Mouse (Mus musculus) myocyte (in vitro differentiated cells): Measurements from ENCODE around the gene Cfap46. TPM values are rescaled to one million over a fixed set of nuclear protein-coding genes. Genes with fewer than 3 reads are reported as not detected.

ENCODE experiments used
- H3K27me3 ChIP-seq: one replicate; pipeline ENCODE4 v1.6.1; 2011; ENCODE audit not compliant: control insufficient read depth, insufficient read depth, insufficient read length
- H3K36me3 ChIP-seq: one replicate; pipeline ENCODE4 v1.6.1; 2011; ENCODE audit not compliant: control insufficient read depth, insufficient read depth
- H3K4me2 ChIP-seq: one replicate; pipeline ENCODE4 v1.6.1; 2011; ENCODE audit warnings: low read depth, control low read depth
- H3K4me3 ChIP-seq: one replicate; pipeline ENCODE4 v1.5.1; 2011; ENCODE audit warnings: mild to moderate bottlenecking, control low read depth, moderate library complexity
- H3K79me2 ChIP-seq: one replicate; pipeline ENCODE4 v1.6.1; 2011; ENCODE audit not compliant: control insufficient read depth, insufficient read depth
- H3ac ChIP-seq: one replicate; pipeline ENCODE4 v1.6.1; 2011; ENCODE audit not compliant: control insufficient read depth, insufficient read length
- CEBPB ChIP-seq: IDR thresholded peaks from 2 replicates; pipeline ENCODE4 v1.6.1; 2011; ENCODE audit warnings: mild to moderate bottlenecking, moderate library complexity; ENCODE audit not compliant: poor library complexity, insufficient read depth, severe bottlenecking
- E2F4 ChIP-seq: IDR thresholded peaks from one replicate; pipeline ENCODE4 v1.6.1; 2011; ENCODE audit warnings: mild to moderate bottlenecking, control low read depth, moderate library complexity; ENCODE audit not compliant: insufficient read depth
- MAX ChIP-seq: IDR thresholded peaks from one replicate; pipeline ENCODE4 v1.6.1; 2011; ENCODE audit warnings: low read depth, mild to moderate bottlenecking, control low read depth
- MYOD1 ChIP-seq, 3 experiments: IDR thresholded peaks; one replicate each; pipeline ENCODE4 v1.6.1; 2011; ENCODE audit warnings: control low read depth in 2 of 3, low read depth in 2 of 3, mild to moderate bottlenecking in 2 of 3, moderate library complexity in 1 of 3; ENCODE audit not compliant: insufficient read length in 2 of 3, control insufficient read depth in 1 of 3
- MYOG ChIP-seq, 3 experiments: IDR thresholded peaks; one replicate each; pipeline ENCODE4 v1.6.1; 2011; ENCODE audit warnings: control low read depth in 2 of 3, low read depth in 2 of 3, mild to moderate bottlenecking in 2 of 3; ENCODE audit not compliant: insufficient read length in 2 of 3, control insufficient read depth in 1 of 3, insufficient read depth in 1 of 3
- POLR2A ChIP-seq: IDR thresholded peaks from one replicate; pipeline ENCODE4 v1.6.1; 2011; ENCODE audit warnings: low read depth, mild to moderate bottlenecking, control low read depth, moderate library complexity; ENCODE audit not compliant: insufficient read length
- POLR2AphosphoS2 ChIP-seq: IDR thresholded peaks from one replicate; pipeline ENCODE4 v1.6.1; 2011; ENCODE audit warnings: low read depth, control low read depth; ENCODE audit not compliant: insufficient read length
- REST ChIP-seq: IDR thresholded peaks from one replicate; pipeline ENCODE4 v1.6.1; 2011; ENCODE audit warnings: mild to moderate bottlenecking, control low read depth, moderate library complexity; ENCODE audit not compliant: insufficient read depth, insufficient read length
- SRF ChIP-seq: IDR thresholded peaks from one replicate; pipeline ENCODE4 v1.6.1; 2011; ENCODE audit warnings: low read depth; ENCODE audit not compliant: control insufficient read depth, insufficient read length
- TCF12 ChIP-seq: IDR thresholded peaks from one replicate; pipeline ENCODE4 v1.6.1; 2011; ENCODE audit warnings: mild to moderate bottlenecking, control low read depth; ENCODE audit not compliant: poor library complexity, insufficient read depth, severe bottlenecking
- TCF3 ChIP-seq: IDR thresholded peaks from one replicate; pipeline ENCODE4 v1.6.1; 2011; ENCODE audit warnings: low read depth, control low read depth; ENCODE audit not compliant: insufficient read length
- USF1 ChIP-seq: IDR thresholded peaks from one replicate; pipeline ENCODE4 v1.6.1; 2011; ENCODE audit warnings: low read depth, mild to moderate bottlenecking, control low read depth, moderate library complexity
- polyA plus RNA-seq: library from polyadenylated mRNA; unstranded; fragments of >200 nt; fragmentation: generic; extraction: Trizol; gene quantifications from one replicate; pipeline ENCODE4 v1.2.1, GENCODE M21; 2012; ENCODE audit warnings: missing spikeins

Gene Cfap46
- 0.11 TPM for polyA plus RNA-seq

DNA sequence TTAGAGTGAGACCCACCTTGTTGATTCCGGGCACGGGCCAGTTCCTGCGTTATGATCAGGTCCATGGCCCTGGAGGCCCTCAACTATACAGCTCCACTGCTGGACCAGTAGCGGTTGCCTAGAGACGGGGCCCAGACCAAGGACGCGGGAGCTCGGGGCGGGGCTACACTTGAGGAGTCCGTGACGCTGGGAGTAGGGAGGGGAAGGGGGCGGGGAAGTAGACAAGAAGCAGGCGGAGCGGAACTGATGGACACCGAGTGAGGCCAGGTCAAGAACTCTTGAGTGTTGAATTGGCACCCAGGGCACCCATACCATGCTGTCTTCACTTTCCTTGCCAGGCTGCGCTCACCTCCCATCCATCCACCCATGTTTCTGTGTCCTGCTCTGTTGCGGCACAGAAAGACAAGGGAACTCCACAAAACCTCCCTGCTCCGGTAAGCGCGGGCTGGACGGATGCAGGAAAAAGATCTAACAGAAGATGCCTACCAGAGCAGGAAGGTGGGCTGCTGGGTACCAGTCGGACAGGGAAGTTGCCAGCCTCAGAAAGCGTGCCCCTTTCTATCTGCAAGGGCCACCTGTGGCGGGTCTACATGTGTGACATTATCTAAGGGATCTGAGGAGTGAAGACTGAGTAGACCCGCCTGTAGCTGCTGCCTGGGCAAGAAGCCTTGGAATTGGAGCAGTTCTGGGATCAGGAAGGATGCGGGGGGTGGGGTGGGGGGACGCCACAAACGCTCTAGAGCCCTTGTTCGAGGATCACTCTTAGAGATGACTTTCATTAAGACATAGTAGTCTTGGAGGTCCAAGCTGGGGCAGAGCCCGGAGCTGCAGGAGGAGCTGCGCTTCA lies at the start of gene Cfap46:
Gene Cfap46 (minus strand): TSS at position 112 of the 847 bp plus-strand sequence.
- H3K4me2 ChIP-seq = peak within 1 kb of the TSS; percentile 96
- peak within 1 kb of the TSS; percentile 36 for H3K4me3 ChIP-seq
- H3K27me3 ChIP-seq = peaks cover 24% of the 10 kb centered on the region
- H3K36me3 ChIP-seq = no peaks in the 10 kb centered on the region
- no peak within 1 kb of the TSS for H3ac ChIP-seq
- H3K79me2 ChIP-seq = no peaks in the 10 kb centered on the region
- no peak for TF ChIP-seq TCF12
- no peak for TF ChIP-seq CEBPB
- peak; percentile 45 for TF ChIP-seq POLR2A
- no peak for TF ChIP-seq SRF
- TF ChIP-seq POLR2AphosphoS2 = no peak
- no peak for TF ChIP-seq USF1
- no peak for TF ChIP-seq MAX
- TF ChIP-seq TCF3 = no peak

DNA sequence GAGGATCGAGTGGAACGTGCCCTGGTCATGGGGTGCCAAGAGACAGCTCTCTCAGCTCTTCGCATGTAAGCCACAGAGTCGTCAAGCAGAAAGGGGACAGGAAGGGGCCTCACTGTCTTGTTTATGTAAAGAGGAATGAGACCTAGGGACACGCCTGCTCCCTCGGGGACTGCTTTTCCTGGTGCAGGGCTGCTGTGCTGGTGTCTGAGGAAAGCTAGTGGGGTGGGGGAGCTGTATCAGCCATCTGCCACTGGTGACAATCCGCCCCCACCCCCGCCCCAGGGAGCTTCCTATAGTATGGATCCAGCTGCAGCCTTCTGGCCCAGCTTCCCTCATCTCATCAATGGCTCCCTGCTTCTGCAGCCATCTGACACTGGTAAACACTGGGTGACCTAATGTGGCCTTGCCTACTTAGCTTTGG lies 47.7 kb upstream of the Cfap46 start:
- peaks cover 9% of the 10 kb centered on the region for H3K27me3 ChIP-seq
- no peaks in the 10 kb centered on the region for H3K36me3 ChIP-seq
- no peak overlapping the region for H3K4me2 ChIP-seq
- H3K79me2 ChIP-seq = no peaks in the 10 kb centered on the region
- TF ChIP-seq E2F4 (no peak), TCF12 (no peak), MAX (no peak), MYOD1 (IDR thresholded peaks at IDR 0.05; ENCODE audit: control insufficient read depth in 1 of 3, insufficient read length in 2 of 3, low read depth in 2 of 3) (no peak), SRF (no peak), POLR2AphosphoS2 (no peak), TCF3 (no peak), POLR2A (no peak), REST (no peak), CEBPB (no peak), USF1 (no peak), MYOG (IDR thresholded peaks at IDR 0.05; ENCODE audit: control insufficient read depth in 1 of 3, insufficient read depth in 1 of 3, insufficient read length in 2 of 3, low read depth in 2 of 3) (no peak)
- H3K4me3 ChIP-seq = no peak overlapping the region
- H3ac ChIP-seq = no peak overlapping the region

DNA sequence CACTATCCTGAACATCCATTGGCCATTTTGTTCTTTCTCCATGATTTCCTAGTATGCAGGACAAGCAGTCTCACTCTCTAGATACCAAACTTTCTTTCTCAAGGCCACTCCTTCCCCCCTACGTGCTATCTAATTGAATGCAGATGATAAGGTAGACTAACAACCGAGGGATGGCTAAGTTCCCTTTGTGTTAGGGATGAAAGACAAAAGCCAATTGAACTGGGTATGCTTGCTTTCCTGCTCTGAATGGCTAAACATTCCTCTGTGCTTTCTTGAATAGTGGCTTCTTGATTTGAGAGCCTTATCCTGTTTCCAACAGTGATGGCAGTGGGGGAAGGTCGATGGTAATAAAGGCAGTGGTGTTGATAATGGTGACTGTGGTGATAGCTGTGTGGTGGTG lies 43.5 kb upstream of the Cfap46 start:
- no peak overlapping the region for H3K4me2 ChIP-seq
- H3ac ChIP-seq = no peak overlapping the region
- TF ChIP-seq CEBPB = no peak
- TF ChIP-seq USF1 = no peak
- TF ChIP-seq MYOG (IDR thresholded peaks at IDR 0.05; ENCODE audit: control insufficient read depth in 1 of 3, insufficient read depth in 1 of 3, insufficient read length in 2 of 3, low read depth in 2 of 3) = no peak
- TF ChIP-seq MYOD1 (IDR thresholded peaks at IDR 0.05; ENCODE audit: control insufficient read depth in 1 of 3, insufficient read length in 2 of 3, low read depth in 2 of 3) = no peak
- H3K4me3 ChIP-seq = no peak overlapping the region
- H3K36me3 ChIP-seq = no peaks in the 10 kb centered on the region
- H3K79me2 ChIP-seq = no peaks in the 10 kb centered on the region
- peaks cover 4% of the 10 kb centered on the region for H3K27me3 ChIP-seq

DNA sequence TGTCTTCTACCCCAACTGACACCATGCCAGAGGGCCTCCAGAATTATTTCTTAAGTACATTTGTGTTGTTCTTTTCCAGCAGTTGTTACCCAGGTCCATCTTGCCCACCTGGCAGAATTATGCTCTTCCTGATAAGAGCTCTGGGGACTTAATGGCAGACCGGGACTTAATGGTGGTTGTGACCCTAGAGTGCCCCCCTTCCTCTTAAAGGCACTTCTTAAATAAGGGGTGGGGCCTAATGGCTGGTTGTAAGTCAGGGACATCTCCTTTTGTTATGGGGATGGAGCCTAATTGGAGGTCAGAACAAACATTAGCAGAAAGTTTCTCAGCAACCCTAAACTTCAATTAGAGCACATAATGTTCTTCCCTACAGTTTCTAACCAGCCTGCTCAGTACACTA lies 42.0 kb upstream of the Cfap46 start:
- Histone ChIP-seq H3K4me2 (no peak overlapping the region), H3ac (no peak overlapping the region), H3K79me2 (no peaks in the 10 kb centered on the region), H3K27me3 (peaks cover 4% of the 10 kb centered on the region), H3K36me3 (no peaks in the 10 kb centered on the region), H3K4me3 (no peak overlapping the region)
- TF ChIP-seq MYOD1 (IDR thresholded peaks at IDR 0.05; ENCODE audit: control insufficient read depth in 1 of 3, insufficient read length in 2 of 3, low read depth in 2 of 3) = no peak
- TF ChIP-seq USF1 = no peak
- TF ChIP-seq MYOG (IDR thresholded peaks at IDR 0.05; ENCODE audit: control insufficient read depth in 1 of 3, insufficient read depth in 1 of 3, insufficient read length in 2 of 3, low read depth in 2 of 3) = no peak
- no peak for TF ChIP-seq E2F4
- TF ChIP-seq POLR2AphosphoS2 = no peak
- TF ChIP-seq POLR2A = no peak
- no peak for TF ChIP-seq MAX
- TF ChIP-seq TCF12 = no peak
- no peak for TF ChIP-seq REST
- no peak for TF ChIP-seq SRF
- no peak for TF ChIP-seq CEBPB
- TF ChIP-seq TCF3 = no peak

DNA sequence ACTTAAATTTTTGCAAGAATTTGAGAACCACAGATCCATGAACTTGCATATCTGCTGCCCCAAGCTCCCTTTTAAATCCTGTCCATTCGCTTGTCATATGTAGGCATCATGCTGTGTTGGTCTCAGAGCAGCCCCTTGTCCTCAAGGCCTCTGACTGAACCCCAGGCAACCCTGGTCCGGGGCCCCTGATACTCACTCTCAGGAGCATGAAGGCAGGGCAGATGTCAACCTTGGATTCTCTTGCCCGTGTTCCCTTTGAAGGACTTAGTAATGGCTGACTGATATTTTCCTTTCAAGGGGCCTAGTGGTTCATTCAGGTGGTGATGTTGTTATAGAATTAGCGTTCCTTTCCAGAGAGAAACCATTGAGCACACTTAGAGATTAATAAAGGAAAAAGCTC lies 40.4 kb upstream of the Cfap46 start:
- H3K36me3 ChIP-seq = no peaks in the 10 kb centered on the region
- TF ChIP-seq POLR2AphosphoS2 (no peak), MAX (no peak), SRF (no peak), CEBPB (no peak), E2F4 (no peak), REST (no peak), POLR2A (no peak), MYOD1 (IDR thresholded peaks at IDR 0.05; ENCODE audit: control insufficient read depth in 1 of 3, insufficient read length in 2 of 3, low read depth in 2 of 3) (no peak)
- no peaks in the 10 kb centered on the region for H3K79me2 ChIP-seq
- peaks cover 4% of the 10 kb centered on the region for H3K27me3 ChIP-seq
- no peak overlapping the region for H3K4me2 ChIP-seq
- no peak overlapping the region for H3K4me3 ChIP-seq
- H3ac ChIP-seq = no peak overlapping the region
